ENCODE assay signal across 30 mouse cellular contexts in genomic region chr8:65645945-65646344, GRCm38 (mm10). TPM values are rescaled to one million over a fixed set of nuclear protein-coding genes. Genes with fewer than 3 reads are reported as not detected.
DNase-seq lines count a peak whose midpoint lies in the region; ATAC-seq and TF ChIP-seq lines count a peak whose summit lies in the region.
"Had no signal": no experiment of that assay in that cellular context is flagged by ENCODE, and none has a peak within 500 bp of the region (broad histone marks: within the 10 kb centered on the region; RNA-seq: fewer than 3 reads in every experiment).

No protein-coding gene starts in this region.

- H3K27ac ChIP-seq in layer of hippocampus, adult 2 months: peak overlapping the region; percentile 63
- H3K27ac ChIP-seq in CH12.LX (ENCODE audit: insufficient read depth, low read depth): no peak overlapping the region
- H3K27ac ChIP-seq in hindbrain, embryonic 11.5 days (ENCODE audit: low read depth, low read length): no peak overlapping the region
- no peak overlapping the region for H3K27ac ChIP-seq in midbrain, embryonic 16.5 days (ENCODE audit: low read length)
- H3K27ac ChIP-seq: embryonic facial prominence, embryonic 12.5 days; embryonic facial prominence, embryonic 15.5 days; forebrain, embryonic 12.5 days; heart, embryonic 15.5 days; hindbrain, embryonic 10.5 days; hindbrain, embryonic 14.5 days; hindbrain, postnatal 0 days had no signal

- WGBS in hindbrain, embryonic 11.5 days: 92% methylated on average over 1 of the region's 1 CpGs
- 83% methylated on average over 1 of the region's 1 CpGs for WGBS in midbrain, embryonic 16.5 days

- H3K9ac ChIP-seq in CH12.LX (ENCODE audit: insufficient read depth, low read depth): no peak overlapping the region
- no peak overlapping the region for H3K9ac ChIP-seq in hindbrain, embryonic 11.5 days (ENCODE audit: low read depth, low read length)
- H3K9ac ChIP-seq in midbrain, embryonic 16.5 days (ENCODE audit: low read depth, low read length): no peak overlapping the region
- H3K9ac ChIP-seq: embryonic facial prominence, embryonic 12.5 days; embryonic facial prominence, embryonic 15.5 days; forebrain, embryonic 12.5 days; heart, embryonic 12.5 days; heart, embryonic 15.5 days; hindbrain, embryonic 14.5 days had no signal

- no peak for TF ChIP-seq CTCF in layer of hippocampus, adult 2 months (conservative IDR thresholded peaks at IDR 0.05)
- no peak for TF ChIP-seq CTCF in CH12.LX (conservative IDR thresholded peaks at IDR 0.05 in 1 of 2, IDR thresholded peaks at IDR 0.05 in 1 of 2; ENCODE audit: low read depth in 2 of 2, low read length in 2 of 2)

- dilution Hi-C loops in CH12.LX (cut with MboI; ENCODE audit: extremely low pct_ligation_motif_present, extremely low pct_unique_long_range_greater_than_20kb, low sequenced_read_pairs): no loop called here

- H3K79me2 ChIP-seq in CH12.LX (replicated peaks; ENCODE audit: control insufficient read depth, extremely low read depth, insufficient read depth, poor library complexity, severe bottlenecking): no peaks in the 10 kb centered on the region
- H3K79me2 ChIP-seq in myocyte (ENCODE audit: control insufficient read depth, insufficient read depth): no peaks in the 10 kb centered on the region

- peak in 1 of 2 experiments; percentile 9 for DNase-seq in layer of hippocampus, adult 2 months (ENCODE audit: low spot score in 2 of 2)
- no peak for DNase-seq in layer of hippocampus, postnatal 14 days (ENCODE audit: low spot score in 2 of 2)
- peak; percentile 10 for DNase-seq in 3134 (ENCODE audit: extremely low read depth, insufficient read length, low spot score)
- DNase-seq in CH12.LX (ENCODE audit: extremely low read depth): peak; percentile 7
- DNase-seq in hindbrain, embryonic 11.5 days (ENCODE audit: low spot score): no peak
- DNase-seq: adrenal gland, postnatal 10 days; adrenal gland, postnatal 36 days; cerebellum, adult 11 months; cerebellum, adult 2 months; cerebellum, adult 9-11 months; cerebellum, postnatal 25 days; gastrocnemius, postnatal 25 days; heart, adult 18-20 months; heart, postnatal 10 days; heart, postnatal 36 days had no signal

- in situ Hi-C loops in CH12.LX (cut with MboI; ENCODE audit: low pct_ligation_motif_present, low pct_unique_long_range_greater_than_20kb, low sequenced_read_pairs): no loop called here

- H3ac ChIP-seq in myocyte (ENCODE audit: control insufficient read depth, insufficient read length): no peak overlapping the region

- peaks cover 0 to 6% of the 10 kb centered on the region in 2 experiments; a peak in 2 of 4 replicates for H3K4me1 ChIP-seq in CH12.LX (ENCODE audit: control insufficient read depth in 1 of 2, insufficient read depth in 2 of 2)
- H3K4me1 ChIP-seq in hindbrain, embryonic 11.5 days (replicated peaks; ENCODE audit: control insufficient read depth, insufficient read depth, low read length): no peaks in the 10 kb centered on the region
- H3K4me1 ChIP-seq in midbrain, embryonic 16.5 days (ENCODE audit: control insufficient read depth, insufficient read depth, low read length): no peaks in the 10 kb centered on the region
- H3K4me1 ChIP-seq: embryonic facial prominence, embryonic 12.5 days; embryonic facial prominence, embryonic 15.5 days; forebrain, embryonic 12.5 days; heart, embryonic 12.5 days; heart, embryonic 15.5 days; hindbrain, embryonic 10.5 days had no signal

- no peak for TF ChIP-seq EP300 in CH12.LX (IDR thresholded peaks at IDR 0.05; ENCODE audit: low read length)

- no peak for TF ChIP-seq RAD21 in CH12.LX (IDR thresholded peaks at IDR 0.05; ENCODE audit: low read depth, low read length)

- no peaks in the 10 kb centered on the region for H3K27me3 ChIP-seq in CH12.LX (replicated peaks)
- no peaks in the 10 kb centered on the region for H3K27me3 ChIP-seq in myocyte (ENCODE audit: control insufficient read depth, insufficient read depth, insufficient read length)
- H3K27me3 ChIP-seq in hindbrain, embryonic 11.5 days (ENCODE audit: control insufficient read depth, insufficient read depth, low read length): no peaks in the 10 kb centered on the region
- H3K27me3 ChIP-seq in midbrain, embryonic 16.5 days (ENCODE audit: control insufficient read depth, insufficient read depth, low read depth, low read length): no peaks in the 10 kb centered on the region
- H3K27me3 ChIP-seq: embryonic facial prominence, embryonic 12.5 days; embryonic facial prominence, embryonic 15.5 days; forebrain, embryonic 12.5 days; heart, embryonic 12.5 days; heart, embryonic 15.5 days; Patski had no signal

- H3K4me3 ChIP-seq in layer of hippocampus, adult 2 months: no peak overlapping the region
- H3K4me3 ChIP-seq in CH12.LX (replicated peaks in 1 of 3; ENCODE audit: low read depth in 2 of 3, low read length in 2 of 3, poor library complexity in 1 of 3): no peak overlapping the region
- no peak overlapping the region for H3K4me3 ChIP-seq in myocyte
- H3K4me3 ChIP-seq in hindbrain, embryonic 11.5 days (ENCODE audit: low read depth, low read length): no peak overlapping the region
- no peak overlapping the region for H3K4me3 ChIP-seq in midbrain, embryonic 16.5 days (ENCODE audit: low read depth, low read length)
- H3K4me3 ChIP-seq: embryonic facial prominence, embryonic 12.5 days; embryonic facial prominence, embryonic 15.5 days; erythroblast, embryonic 14.5 days; forebrain, embryonic 12.5 days; heart, embryonic 12.5 days; heart, embryonic 15.5 days; hindbrain, embryonic 10.5 days had no signal

- no peak for ATAC-seq in hindbrain, embryonic 11.5 days (ENCODE audit: low FRiP score)
- no peak for ATAC-seq in midbrain, embryonic 16.5 days
- ATAC-seq: forebrain, embryonic 16.5 days; hindbrain, postnatal 0 days; inflammation-experienced regulatory T-cells, adult 6 months; Patski had no signal

- H3K9me3 ChIP-seq in CH12.LX (replicated peaks; ENCODE audit: low read length): no peaks in the 10 kb centered on the region
- H3K9me3 ChIP-seq in hindbrain, embryonic 11.5 days (ENCODE audit: control insufficient read depth, low read length): no peaks in the 10 kb centered on the region
- H3K9me3 ChIP-seq in midbrain, embryonic 16.5 days (replicated peaks; ENCODE audit: control insufficient read depth, low read length, poor library complexity, severe bottlenecking): no peaks in the 10 kb centered on the region
- H3K9me3 ChIP-seq: embryonic facial prominence, embryonic 12.5 days; embryonic facial prominence, embryonic 15.5 days; forebrain, embryonic 12.5 days; G1E; heart, embryonic 12.5 days; heart, embryonic 15.5 days; hindbrain, embryonic 10.5 days had no signal

- H3K4me2 ChIP-seq in CH12.LX (ENCODE audit: insufficient read depth, low read depth, poor library complexity, severe bottlenecking) (no peak overlapping the region), myocyte (ENCODE audit: low read depth) (peak overlapping the region; percentile 7)
- no peak overlapping the region for H3K4me2 ChIP-seq in hindbrain, embryonic 11.5 days (replicated peaks; ENCODE audit: low read depth, low read length)
- no peak overlapping the region for H3K4me2 ChIP-seq in midbrain, embryonic 16.5 days (ENCODE audit: low read length)
- H3K4me2 ChIP-seq: embryonic facial prominence, embryonic 12.5 days; embryonic facial prominence, embryonic 15.5 days; forebrain, embryonic 12.5 days; heart, embryonic 12.5 days; heart, embryonic 15.5 days; hindbrain, embryonic 14.5 days had no signal

- no peaks in the 10 kb centered on the region for H3K36me3 ChIP-seq in CH12.LX (replicated peaks in 1 of 2; ENCODE audit: control insufficient read depth in 1 of 2, insufficient read depth in 1 of 2, low read length in 1 of 2)
- no peaks in the 10 kb centered on the region for H3K36me3 ChIP-seq in myocyte (ENCODE audit: control insufficient read depth, insufficient read depth)
- H3K36me3 ChIP-seq in hindbrain, embryonic 11.5 days (ENCODE audit: control insufficient read depth, insufficient read depth, low read length): no peaks in the 10 kb centered on the region
- no peaks in the 10 kb centered on the region for H3K36me3 ChIP-seq in midbrain, embryonic 16.5 days (ENCODE audit: control insufficient read depth, insufficient read depth, low read length)
- H3K36me3 ChIP-seq: embryonic facial prominence, embryonic 12.5 days; embryonic facial prominence, embryonic 15.5 days; forebrain, embryonic 12.5 days; G1E; heart, embryonic 12.5 days; heart, embryonic 15.5 days; hindbrain, embryonic 10.5 days had no signal

- no peak for TF ChIP-seq POLR2A in CH12.LX (IDR thresholded peaks at IDR 0.05; ENCODE audit: low read depth, low read length)
- TF ChIP-seq POLR2A in myocyte (IDR thresholded peaks at IDR 0.05; ENCODE audit: insufficient read length, low read depth): no peak

TF ChIP-seq in CH12.LX, 34 proteins besides CTCF, POLR2A, EP300 and RAD21 (continues in another document):
- TF ChIP-seq PAX5 (IDR thresholded peaks at IDR 0.05; ENCODE audit: low read length) (no peak), ZKSCAN1 (IDR thresholded peaks at IDR 0.05; ENCODE audit: borderline replicate concordance, low read depth, low read length) (no peak), NRF1 (IDR thresholded peaks at IDR 0.05; ENCODE audit: low read depth, low read length) (no peak), GABPA (IDR thresholded peaks at IDR 0.05; ENCODE audit: insufficient replicate concordance, low read depth, low read length) (no peak), SMC3 (IDR thresholded peaks at IDR 0.05; ENCODE audit: low read depth, low read length) (no peak), CHD1 (IDR thresholded peaks at IDR 0.05; ENCODE audit: low read depth, low read length) (no peak), IRF4 (IDR thresholded peaks at IDR 0.05; ENCODE audit: low read depth, low read length) (no peak)

TF ChIP-seq in myocyte, 11 proteins besides CTCF, POLR2A, EP300 and RAD21 (continues in another document):
- TF ChIP-seq POLR2AphosphoS2 (IDR thresholded peaks at IDR 0.05; ENCODE audit: insufficient read length, low read depth): no peak
- no peak for TF ChIP-seq MYOG (IDR thresholded peaks at IDR 0.05; ENCODE audit: control insufficient read depth in 1 of 3, insufficient read depth in 1 of 3, insufficient read length in 2 of 3, low read depth in 2 of 3)
- TF ChIP-seq MYOD1 (IDR thresholded peaks at IDR 0.05; ENCODE audit: control insufficient read depth in 1 of 3, insufficient read length in 2 of 3, low read depth in 2 of 3): no peak
- no peak for TF ChIP-seq REST (IDR thresholded peaks at IDR 0.05; ENCODE audit: insufficient read depth, insufficient read length)
- TF ChIP-seq TCF12 (IDR thresholded peaks at IDR 0.05; ENCODE audit: insufficient read depth, poor library complexity, severe bottlenecking): no peak
- TF ChIP-seq E2F4 (IDR thresholded peaks at IDR 0.05; ENCODE audit: insufficient read depth): no peak
- TF ChIP-seq SRF (IDR thresholded peaks at IDR 0.05; ENCODE audit: control insufficient read depth, insufficient read length, low read depth): no peak

RNA-seq across cellular contexts. Expression of gene March1, which starts 28.2 kb away (rescaled TPM):
- 10 to 100 TPM; 42.9 to 45.4 TPM for total RNA-seq in layer of hippocampus, adult 2 months (2021)
- 10 to 100 TPM; 64.7 to 66.9 TPM for total RNA-seq in layer of hippocampus, postnatal 14 days (2021)
- total RNA-seq in CH12.LX (2012; rRNA removed): not detected in 2 replicates
- 0.07 and 0.16 TPM in 2 replicates for total RNA-seq in CH12.LX (2014; rRNA removed)
- polyA plus RNA-seq in CH12.LX (2012; ENCODE audit: insufficient read length, low read depth): 0.19 and 0.21 TPM in 2 replicates
- polyA plus RNA-seq in myocyte (2012; fragmentation: generic; extraction: Trizol): 0.06 TPM
- polyA plus RNA-seq in hindbrain, embryonic 11.5 days (2014; fragmentation: Nextera tagmentation; extraction: Ambion mirVana): 6.5 and 8.7 TPM in 2 replicates
- polyA plus RNA-seq in midbrain, embryonic 16.5 days (2015; fragmentation: Nextera tagmentation; extraction: Ambion mirVana): 56.4 and 59.3 TPM in 2 replicates
- polyA plus RNA-seq: erythroblast, embryonic 14.5 days; G1E had no signal

Comparison
In these comparisons a context has a peak if more than half of its experiments do, and no peak if none do; other contexts are left out.
1. DNase-seq: peak in 3134 (single experiment) and CH12.LX (single experiment); none in layer of hippocampus, postnatal 14 days (0 of 2) and hindbrain, embryonic 11.5 days (single experiment).